ENCODE assay signal across 8 mouse cellular contexts in the genomic region with DNA sequence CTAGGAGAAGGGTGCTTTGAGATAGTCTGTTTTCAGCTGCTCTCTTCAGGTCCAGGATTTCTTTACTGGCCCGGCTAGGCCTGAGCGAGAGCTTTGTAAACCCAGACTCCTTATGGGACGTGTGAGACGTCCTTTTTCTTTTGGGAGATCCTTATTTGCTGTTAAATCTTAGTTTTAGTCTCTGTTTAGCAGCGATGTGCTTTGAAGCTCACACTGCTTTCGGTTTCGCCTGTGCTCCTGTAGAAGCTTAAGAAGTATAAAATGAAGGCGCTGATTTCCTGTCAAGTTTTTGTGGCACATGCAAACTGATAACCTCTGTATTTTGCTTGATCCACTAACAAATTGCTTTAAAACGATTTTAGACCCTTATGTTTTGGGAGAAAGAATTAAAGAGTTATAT. TPM values are rescaled to one million over a fixed set of nuclear protein-coding genes. Genes with fewer than 3 reads are reported as not detected.
A peak's percentile ranks its signal among the peaks of the same experiment; 100 is the strongest.
DNase-seq lines count a peak whose midpoint lies in the region; ATAC-seq and TF ChIP-seq lines count a peak whose summit lies in the region.

No protein-coding gene starts in this region.

- intact Hi-C loops in left cerebral cortex, postnatal 25 days (cut with DNase I), result loop anchor here (1.0 to 5.0 kb wide), 2 partner anchors 17 to 136 kb away; a partner anchor contains a TSS

- no peak for TF ChIP-seq POLR2A in spleen, adult 2 months (IDR thresholded peaks at IDR 0.05; ENCODE audit: low read depth, low read length)
- TF ChIP-seq POLR2A in embryonic fibroblast, embryonic 13.5 days (IDR thresholded peaks at IDR 0.05; ENCODE audit: low read depth, low read length), result no peak

- peak in 1 of 2 experiments; percentile 12 for DNase-seq in spleen, adult 2 months (ENCODE audit: low read depth in 1 of 2, low spot score in 2 of 2)
- DNase-seq in spleen, adult 18-20 months, result no peak
- no peak for DNase-seq in liver, embryonic 11.5 days (ENCODE audit: low spot score)
- no peak for DNase-seq in cerebellum, postnatal 10 days
- no peak for DNase-seq in left cerebral cortex, postnatal 25 days (ENCODE audit: low spot score in 2 of 2)
- no peak for DNase-seq in kidney, adult 11 months

- H3K9ac ChIP-seq in liver, embryonic 11.5 days (ENCODE audit: low read depth, low read length), result peak overlapping the region; percentile 87
- peak overlapping the region; percentile 89 for H3K9ac ChIP-seq in stomach, embryonic 16.5 days (ENCODE audit: low read length)

- peak overlapping the region; percentile 84 for H3K4me3 ChIP-seq in spleen, adult 2 months (ENCODE audit: extremely low read depth, insufficient read depth, insufficient read length)
- H3K4me3 ChIP-seq in embryonic fibroblast, embryonic 13.5 days (ENCODE audit: insufficient read depth, low read length), result peak overlapping the region; percentile 79
- H3K4me3 ChIP-seq in liver, embryonic 11.5 days (ENCODE audit: low read depth, low read length), result peak overlapping the region; percentile 85
- H3K4me3 ChIP-seq in stomach, embryonic 16.5 days (replicated peaks; ENCODE audit: low read length), result peak overlapping the region; percentile 77

- TF ChIP-seq CTCF in spleen, adult 2 months (IDR thresholded peaks at IDR 0.05; ENCODE audit: extremely low read depth, insufficient read depth, insufficient read length, insufficient replicate concordance), result no peak
- no peak for TF ChIP-seq CTCF in embryonic fibroblast, embryonic 13.5 days (IDR thresholded peaks at IDR 0.05; ENCODE audit: borderline replicate concordance, insufficient read depth, low read length)

- no peak for ATAC-seq in liver, embryonic 11.5 days (replicated peaks; ENCODE audit: low FRiP score)
- ATAC-seq in stomach, embryonic 16.5 days (ENCODE audit: insufficient read depth, low FRiP score), result no peak

- no peaks in the 10 kb centered on the region for H3K27me3 ChIP-seq in spleen, adult 2 months (ENCODE audit: control insufficient read depth, insufficient read depth, low read length)
- H3K27me3 ChIP-seq in liver, embryonic 11.5 days (replicated peaks; ENCODE audit: control insufficient read depth, insufficient read depth, low read length), result no peaks in the 10 kb centered on the region
- H3K27me3 ChIP-seq in stomach, embryonic 16.5 days (ENCODE audit: control insufficient read depth, insufficient read depth, low read length), result no peaks in the 10 kb centered on the region

- peak overlapping the region; percentile 56 for H3K4me2 ChIP-seq in liver, embryonic 11.5 days
- peak overlapping the region; percentile 56 for H3K4me2 ChIP-seq in stomach, embryonic 16.5 days (ENCODE audit: low read depth, low read length)

- WGBS in spleen, adult 2 months, result under 1% methylated on average over 9 of the region's 9 CpGs
- 2% methylated on average over 9 of the region's 9 CpGs for WGBS in liver, embryonic 11.5 days
- 2% methylated on average over 9 of the region's 9 CpGs for WGBS in stomach, embryonic 16.5 days

- H3K36me3 ChIP-seq in spleen, adult 2 months (ENCODE audit: control insufficient read depth, insufficient read depth, low read length), result peaks cover 13% of the 10 kb centered on the region
- H3K36me3 ChIP-seq in liver, embryonic 11.5 days (ENCODE audit: control insufficient read depth, insufficient read depth, low read length), result peaks cover 13% of the 10 kb centered on the region; the same call in 1 of the 2 replicates
- H3K36me3 ChIP-seq in stomach, embryonic 16.5 days (ENCODE audit: control insufficient read depth, insufficient read depth, low read length), result 0 out of 2 replicates have a peak, but pooled peaks cover 6% of the 10 kb centered on the region

- H3K4me1 ChIP-seq in spleen, adult 2 months (ENCODE audit: control insufficient read depth, insufficient read depth, insufficient read length), result no peaks in the 10 kb centered on the region; the same call in 1 of the 2 replicates
- H3K4me1 ChIP-seq in embryonic fibroblast, embryonic 13.5 days (ENCODE audit: control insufficient read depth, insufficient read depth, low read length), result no peaks in the 10 kb centered on the region; the same call in 1 of the 2 replicates
- H3K4me1 ChIP-seq in liver, embryonic 11.5 days (replicated peaks; ENCODE audit: control insufficient read depth, insufficient read depth, low read length), result no peaks in the 10 kb centered on the region; the same call in 1 of the 2 replicates
- H3K4me1 ChIP-seq in stomach, embryonic 16.5 days (ENCODE audit: control insufficient read depth, insufficient read depth, low read length), result peaks cover 10% of the 10 kb centered on the region

- H3K27ac ChIP-seq in spleen, adult 2 months (ENCODE audit: insufficient read depth, low read length), result peak overlapping the region; percentile 55
- 0 out of 2 replicates have a peak overlapping the region, but pooled peaks have one; percentile 1 for H3K27ac ChIP-seq in embryonic fibroblast, embryonic 13.5 days (ENCODE audit: insufficient read depth, low read length)
- H3K27ac ChIP-seq in liver, embryonic 11.5 days (ENCODE audit: low read depth, low read length), result peak overlapping the region; percentile 50; the same call in 1 of the 2 replicates
- H3K27ac ChIP-seq in stomach, embryonic 16.5 days (ENCODE audit: low read length), result peak overlapping the region; percentile 54; the same call in 1 of the 2 replicates

- no peaks in the 10 kb centered on the region for H3K9me3 ChIP-seq in liver, embryonic 11.5 days (ENCODE audit: control insufficient read depth, low read length)
- H3K9me3 ChIP-seq in stomach, embryonic 16.5 days (replicated peaks; ENCODE audit: control insufficient read depth, low read length), result no peaks in the 10 kb centered on the region

RNA-seq across cellular contexts. Expression of a gene that starts 0.5 kb away (rescaled TPM):
- polyA plus RNA-seq in spleen, adult 2 months (2012; rRNA removed), result 18.3 and 18.8 TPM in 2 replicates
- 97.3 and 98.4 TPM in 2 replicates for polyA plus RNA-seq in embryonic fibroblast, embryonic 13.5 days (2011; ENCODE audit: insufficient read length, low read depth, missing spikeins)
- 228 and 231 TPM in 2 replicates for polyA plus RNA-seq in liver, embryonic 11.5 days (2014; fragmentation: Nextera tagmentation; extraction: Ambion mirVana)
- polyA plus RNA-seq in stomach, embryonic 16.5 days (2015; fragmentation: Nextera tagmentation; extraction: Ambion mirVana), result 173 and 188 TPM in 2 replicates
- 10 to 100 TPM; 58.1 to 60.3 TPM for total RNA-seq in left cerebral cortex, postnatal 25 days (2021)

RNA-seq across cellular contexts. Expression of a gene that starts 0.6 kb away (rescaled TPM):
- polyA plus RNA-seq in spleen, adult 2 months (2012; rRNA removed), result 2.6 and 3.3 TPM in 2 replicates
- polyA plus RNA-seq in embryonic fibroblast, embryonic 13.5 days (2011; ENCODE audit: insufficient read length, low read depth, missing spikeins), result 55.8 and 60.3 TPM in 2 replicates
- polyA plus RNA-seq in liver, embryonic 11.5 days (2014; fragmentation: Nextera tagmentation; extraction: Ambion mirVana), result 141 TPM in 2 replicates
- 99.1 and 115 TPM in 2 replicates for polyA plus RNA-seq in stomach, embryonic 16.5 days (2015; fragmentation: Nextera tagmentation; extraction: Ambion mirVana)
- total RNA-seq in left cerebral cortex, postnatal 25 days (2021), result 10 to 100 TPM; 28.7 to 31.4 TPM

RNA-seq across cellular contexts. Expression of a gene that starts 16.4 kb away (rescaled TPM):
- 1.7 and 1.8 TPM in 2 replicates for polyA plus RNA-seq in spleen, adult 2 months (2012; rRNA removed)
- 16.9 and 18.3 TPM in 2 replicates for polyA plus RNA-seq in embryonic fibroblast, embryonic 13.5 days (2011; ENCODE audit: insufficient read length, low read depth, missing spikeins)
- polyA plus RNA-seq in liver, embryonic 11.5 days (2014; fragmentation: Nextera tagmentation; extraction: Ambion mirVana), result 26.0 and 29.0 TPM in 2 replicates
- 27.5 TPM in 2 replicates for polyA plus RNA-seq in stomach, embryonic 16.5 days (2015; fragmentation: Nextera tagmentation; extraction: Ambion mirVana)
- total RNA-seq in left cerebral cortex, postnatal 25 days (2021), result 10 to 100 TPM; 25.3 to 27.9 TPM

Comparison
In these comparisons a context has a peak if more than half of its experiments do, and no peak if none do; other contexts are left out.
1. H3K27ac ChIP-seq: peak in every context shown above with its lines; median percentile 55 in spleen, adult 2 months; 54 in stomach, embryonic 16.5 days; 50 in liver, embryonic 11.5 days; 1 in embryonic fibroblast, embryonic 13.5 days.
2. RNA of a gene that starts 0.6 kb away (polyA plus RNA-seq): 141 TPM in liver, embryonic 11.5 days, 99.1 to 115 TPM in stomach, embryonic 16.5 days and 55.8 to 60.3 TPM in embryonic fibroblast, embryonic 13.5 days; 2.6 to 3.3 TPM in spleen, adult 2 months; every median in the first group is over 10 times any median in the second.
3. Peak in every context shown above with its lines, with median percentiles within 50 percentile points of each other: H3K4me3 ChIP-seq.